Mouse (Mus musculus) intestine, postnatal 0 days (tissue): Measurements from ENCODE around the gene Gm20883. TPM values are rescaled to one million over a fixed set of nuclear protein-coding genes. Genes with fewer than 3 reads are reported as not detected.
"Not testable (repeated sequence)": the region's sequence is repeated elsewhere in the genome, so short reads cannot be mapped to it uniquely, and the experiment has no call there.

ENCODE experiments used
- ATAC-seq: fragments of 200-750 bp; cut with Nextera tagmentation; 2 replicates; pipeline ENCODE4 v1.8.0; 2017; ENCODE audit warnings: mild to moderate bottlenecking, moderate TSS enrichment, moderate library complexity
- H3K27ac ChIP-seq: fragments of 300-500 bp; sonication (generic); 2 replicates; pipeline ENCODE4 v1.5.1; 2014; ENCODE audit warnings: mild to moderate bottlenecking, low read depth, low read length, moderate library complexity
- H3K27me3 ChIP-seq: fragments of 300-500 bp; sonication (generic); replicated peaks from 2 replicates; pipeline ENCODE4 v1.6.1; 2014; ENCODE audit warnings: low read length, mixed read lengths; ENCODE audit not compliant: control insufficient read depth, insufficient read depth
- H3K36me3 ChIP-seq: fragments of 300-500 bp; sonication (generic); 2 replicates; pipeline ENCODE4 v1.6.1; 2014; ENCODE audit warnings: mild to moderate bottlenecking, moderate library complexity; ENCODE audit not compliant: control insufficient read depth, insufficient read depth
- H3K4me1 ChIP-seq: fragments of 300-500 bp; sonication (generic); replicated peaks from 2 replicates; pipeline ENCODE4 v1.6.1; 2014; ENCODE audit warnings: antibody characterized with exemption, low read length, mixed read lengths; ENCODE audit not compliant: control insufficient read depth, insufficient read depth
- H3K4me2 ChIP-seq: fragments of 300-500 bp; sonication (generic); replicated peaks from 2 replicates; pipeline ENCODE4 v1.6.1; 2014; ENCODE audit warnings: low read depth, mild to moderate bottlenecking, moderate library complexity
- H3K4me3 ChIP-seq: fragments of 300-500 bp; sonication (generic); 2 replicates; pipeline ENCODE4 v1.5.1; 2014; ENCODE audit warnings: low read depth, low read length
- H3K9ac ChIP-seq: fragments of 300-500 bp; sonication (generic); 2 replicates; pipeline ENCODE4 v1.6.1; 2014; ENCODE audit warnings: mild to moderate bottlenecking, low read depth, low read length
- H3K9me3 ChIP-seq: fragments of 300-500 bp; sonication (generic); 2 replicates; pipeline ENCODE4 v1.6.1; 2016; ENCODE audit warnings: mixed run types; ENCODE audit not compliant: control insufficient read depth
- WGBS: fragments of 180-500 bp; shearing (Covaris S2); extraction: QIAGEN DNeasy Blood & Tissue Kit; methylation state at CpG from one replicate; pipeline ENCODE4 v1.1.7; 2014; 5-methylcytosine and 5-hydroxymethylcytosine counted together
- polyA plus RNA-seq: library from polyadenylated mRNA; unstranded; fragments of >200 nt; fragmentation: Nextera tagmentation; extraction: Ambion mirVana; gene quantifications from 2 replicates; pipeline ENCODE4 v1.2.1, GENCODE M21; 2015

Gene Gm20883
- not detected in 2 replicates for polyA plus RNA-seq

GRCm38 (mm10) chrY:50607951-50608350 is at the start of gene Gm20883:
Gene Gm20883, plus strand, starts transcription at chrY:50608251.
- no CpG with 5 or more reads among the region's 6 CpGs for WGBS
- H3K36me3 ChIP-seq, H3K27me3 ChIP-seq, H3K4me3 ChIP-seq, H3K9me3 ChIP-seq, H3K4me2 ChIP-seq, H3K4me1 ChIP-seq, H3K27ac ChIP-seq, ATAC-seq, H3K9ac ChIP-seq: not testable (repeated sequence)
